Mouse (Mus musculus): Measurements from ENCODE around the gene Plppr3. TPM values are rescaled to one million over a fixed set of nuclear protein-coding genes. Genes with fewer than 3 reads are reported as not detected.
A peak's percentile ranks its signal among the peaks of the same experiment; 100 is the strongest.

The Plppr3 gene
- total and polyA plus RNA-seq, 2 experiments from 2014 or later, result 350 to 539 TPM

DNA sequence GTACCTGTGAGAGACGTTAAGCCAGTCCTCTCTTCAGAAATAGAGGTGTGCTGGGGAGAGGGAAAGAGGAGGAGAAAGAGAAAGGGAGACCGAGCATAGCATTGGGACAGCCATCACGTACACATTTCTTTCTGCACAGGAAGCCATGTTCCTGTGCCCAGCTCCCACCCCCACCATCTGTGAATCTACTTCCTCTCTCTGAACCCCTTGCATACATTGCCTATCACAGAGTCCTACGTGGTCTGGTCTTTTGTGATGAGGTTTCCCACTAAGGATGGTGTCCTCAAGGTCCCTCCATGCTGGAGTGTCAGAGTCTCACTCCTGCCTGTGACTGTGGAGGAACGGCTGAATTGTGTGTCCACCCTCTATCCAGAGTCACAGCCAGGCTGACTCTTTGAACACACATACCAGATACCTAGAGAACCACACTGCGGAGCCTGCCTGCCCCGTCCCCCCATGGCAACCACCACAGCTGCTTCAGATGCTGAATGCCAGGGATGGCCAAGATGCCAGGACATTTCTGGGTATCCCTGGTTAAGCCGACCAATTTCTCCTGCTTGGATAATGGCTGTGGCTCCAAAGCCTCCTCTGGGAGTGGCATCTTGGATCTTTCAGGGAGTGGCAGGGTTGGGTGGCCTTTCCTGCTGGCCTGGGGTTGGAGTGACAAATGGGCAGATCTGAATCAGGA is 24.3 kb downstream of the Plppr3 start:
- TF ChIP-seq CTCF (IDR thresholded peaks at IDR 0.05), result no peak
- Histone ChIP-seq H3K4me2 (ENCODE audit: low read depth, low read length, poor library complexity, severe bottlenecking) (no peak overlapping the region), H3K9me3 (ENCODE audit: low read length) (no peaks in the 10 kb centered on the region), H3K36me3 (ENCODE audit: insufficient read depth, low read length) (no peaks in the 10 kb centered on the region), H3K4me1 (ENCODE audit: insufficient read depth, low read length) (peaks cover 18% of the 10 kb centered on the region), H3K4me3 (ENCODE audit: low read depth, low read length) (no peak overlapping the region), H3K9ac (replicated peaks; ENCODE audit: low read length, poor library complexity, severe bottlenecking) (no peak overlapping the region), H3K27ac (ENCODE audit: low read depth, low read length) (no peak overlapping the region), H3K27me3 (ENCODE audit: insufficient read depth, low read length) (no peaks in the 10 kb centered on the region)
- ATAC-seq (ENCODE audit: low FRiP score) (no peak), DNase-seq (ENCODE audit: low spot score) (no peak)
- WGBS, result 82% methylated on average over 8 of the region's 8 CpGs

DNA sequence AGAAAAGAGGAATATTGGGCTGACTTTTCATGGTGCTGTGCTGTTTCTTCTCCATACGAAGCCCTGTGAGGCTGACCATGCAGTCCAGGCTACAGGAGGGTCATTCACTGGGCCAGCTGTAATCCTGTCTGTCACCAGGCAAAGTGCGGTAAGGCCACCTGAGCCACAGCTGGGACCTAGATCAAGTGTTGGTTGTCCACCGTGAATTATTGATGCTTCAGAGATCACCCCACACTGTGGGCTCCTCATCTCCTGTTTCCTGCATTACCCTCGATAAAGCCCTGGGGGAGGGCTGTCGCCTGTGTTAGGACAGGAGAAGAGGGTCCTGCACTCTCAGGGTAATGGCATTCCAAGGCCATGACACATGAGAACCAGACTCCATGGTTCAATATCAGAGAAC is 27.9 kb downstream of the Plppr3 start:
- Histone ChIP-seq H3K4me3 (ENCODE audit: low read depth, low read length) (no peak overlapping the region), H3K4me1 (ENCODE audit: insufficient read depth, low read length) (peaks cover 3% of the 10 kb centered on the region), H3K4me2 (ENCODE audit: low read depth, low read length, poor library complexity, severe bottlenecking) (no peak overlapping the region), H3K36me3 (ENCODE audit: insufficient read depth, low read length) (no peaks in the 10 kb centered on the region), H3K27me3 (ENCODE audit: insufficient read depth, low read length) (no peaks in the 10 kb centered on the region), H3K9ac (replicated peaks; ENCODE audit: low read length, poor library complexity, severe bottlenecking) (no peak overlapping the region), H3K27ac (ENCODE audit: low read depth, low read length) (no peak overlapping the region), H3K9me3 (ENCODE audit: low read length) (no peaks in the 10 kb centered on the region)
- WGBS, result 73% methylated on average over 5 of the region's 5 CpGs
- no peak for TF ChIP-seq CTCF (IDR thresholded peaks at IDR 0.05)
- no peak for ATAC-seq (ENCODE audit: low FRiP score)
- DNase-seq (ENCODE audit: low spot score), result no peak

DNA sequence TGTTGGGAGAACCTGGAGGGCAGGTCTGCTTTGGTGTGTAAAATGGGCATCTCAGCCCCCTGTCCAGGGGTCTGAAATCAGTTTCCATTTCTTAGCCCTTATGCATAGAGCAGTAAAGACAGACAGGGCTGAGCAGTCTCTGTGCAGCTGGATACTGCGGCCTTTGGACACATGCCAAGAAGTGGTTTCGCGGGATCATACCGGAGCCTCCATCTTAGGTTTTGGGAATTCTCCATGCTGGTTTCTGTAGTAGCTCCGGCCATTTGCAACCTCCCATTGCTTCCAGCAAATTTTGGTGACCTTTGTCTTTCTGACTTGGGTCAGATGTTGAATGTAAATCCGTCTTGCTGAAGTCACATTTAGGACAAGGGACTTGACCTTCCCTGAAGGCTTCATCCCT is 31.0 kb downstream of the Plppr3 start:
- Histone ChIP-seq H3K27ac (ENCODE audit: low read depth, low read length) (no peak overlapping the region), H3K9ac (replicated peaks; ENCODE audit: low read length, poor library complexity, severe bottlenecking) (no peak overlapping the region), H3K4me1 (ENCODE audit: insufficient read depth, low read length) (no peaks in the 10 kb centered on the region), H3K9me3 (ENCODE audit: low read length) (no peaks in the 10 kb centered on the region), H3K4me3 (ENCODE audit: low read depth, low read length) (no peak overlapping the region), H3K36me3 (ENCODE audit: insufficient read depth, low read length) (no peaks in the 10 kb centered on the region), H3K4me2 (ENCODE audit: low read depth, low read length, poor library complexity, severe bottlenecking) (no peak overlapping the region), H3K27me3 (ENCODE audit: insufficient read depth, low read length) (no peaks in the 10 kb centered on the region)
- TF ChIP-seq CTCF (IDR thresholded peaks at IDR 0.05), result no peak
- ATAC-seq (ENCODE audit: low FRiP score), result no peak
- DNase-seq (ENCODE audit: low spot score), result no peak
- WGBS, result 53% methylated on average over 6 of the region's 6 CpGs

DNA sequence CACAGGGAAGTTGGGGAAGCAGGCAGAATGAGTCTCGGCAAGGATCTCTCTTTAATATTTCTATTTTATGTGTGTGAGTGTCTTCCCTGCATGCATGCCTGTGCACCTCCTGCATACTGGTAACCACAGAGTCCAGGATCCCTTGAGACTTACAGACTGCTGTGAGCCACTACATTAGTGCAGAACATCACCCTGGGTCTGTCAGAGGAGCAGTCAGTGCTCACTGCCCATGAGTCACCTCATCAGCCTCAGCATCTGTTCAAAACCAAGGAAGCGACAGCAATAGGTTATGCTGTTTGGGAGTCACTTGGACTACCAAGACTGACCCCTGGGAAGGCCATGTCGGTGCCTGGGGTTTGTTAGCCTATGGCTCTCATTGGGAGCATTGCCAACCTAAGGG is 32.1 kb downstream of the Plppr3 start:
- Histone ChIP-seq H3K27me3 (ENCODE audit: insufficient read depth, low read length) (no peaks in the 10 kb centered on the region), H3K4me1 (ENCODE audit: insufficient read depth, low read length) (no peaks in the 10 kb centered on the region), H3K36me3 (ENCODE audit: insufficient read depth, low read length) (no peaks in the 10 kb centered on the region), H3K9me3 (ENCODE audit: low read length) (no peaks in the 10 kb centered on the region), H3K27ac (ENCODE audit: low read depth, low read length) (no peak overlapping the region), H3K4me3 (ENCODE audit: low read depth, low read length) (no peak overlapping the region), H3K9ac (replicated peaks; ENCODE audit: low read length, poor library complexity, severe bottlenecking) (no peak overlapping the region), H3K4me2 (ENCODE audit: low read depth, low read length, poor library complexity, severe bottlenecking) (no peak overlapping the region)
- no peak for ATAC-seq (ENCODE audit: low FRiP score)
- no peak for DNase-seq (ENCODE audit: low spot score)
- TF ChIP-seq CTCF (IDR thresholded peaks at IDR 0.05), result no peak
- WGBS, result 69% methylated on average over 3 of the region's 3 CpGs

DNA sequence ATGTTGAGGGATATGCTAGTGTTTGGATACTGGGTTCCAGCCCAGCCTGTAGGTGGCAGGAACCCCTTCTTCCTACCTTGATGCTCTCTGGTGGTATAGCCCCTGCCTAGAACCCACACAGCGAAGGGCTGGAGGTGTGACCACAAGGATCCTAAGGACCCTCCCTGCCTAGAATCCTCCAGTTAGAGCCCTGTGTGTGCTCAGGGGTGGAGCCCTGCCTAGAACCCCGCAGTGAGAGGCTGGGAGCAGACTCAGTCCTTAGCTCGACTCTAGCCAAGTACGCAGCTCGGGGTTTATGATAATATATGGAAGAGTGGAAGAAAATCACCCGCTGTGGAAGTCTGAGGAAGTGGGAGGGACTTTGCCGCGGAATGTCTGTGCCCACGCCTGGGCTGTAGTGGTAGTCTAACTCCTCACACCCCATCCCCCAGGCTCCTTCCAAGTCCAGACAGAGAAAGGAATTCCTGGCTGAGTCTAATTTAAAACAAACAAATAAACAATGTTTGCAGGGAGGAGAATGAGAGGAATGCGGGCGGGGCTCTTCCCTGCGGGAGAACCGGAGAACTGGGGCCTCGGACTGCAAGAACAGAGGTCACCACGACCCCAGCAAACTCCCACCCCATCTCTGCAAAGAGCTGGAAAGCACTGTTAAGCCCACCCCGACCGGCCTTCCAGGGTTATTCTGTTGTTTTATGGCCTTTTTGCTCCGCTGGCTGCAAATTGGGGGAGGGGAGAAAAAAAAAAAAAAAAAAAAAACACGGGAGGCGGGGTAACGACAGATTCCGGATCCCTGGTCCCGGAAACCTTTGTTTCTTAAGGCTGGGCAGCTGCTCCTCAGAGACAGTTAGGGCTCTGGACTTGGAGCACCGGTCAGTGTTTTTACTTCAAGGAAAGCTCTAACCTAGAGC is 33.5 kb downstream of the Plppr3 start:
- 2% methylated on average over 23 of the region's 24 CpGs for WGBS
- no peaks in the 10 kb centered on the region for H3K9me3 ChIP-seq (ENCODE audit: low read length)
- H3K27me3 ChIP-seq (ENCODE audit: insufficient read depth, low read length), result no peaks in the 10 kb centered on the region
- no peaks in the 10 kb centered on the region for H3K36me3 ChIP-seq (ENCODE audit: insufficient read depth, low read length)
- peak; percentile 42 for TF ChIP-seq CTCF (IDR thresholded peaks at IDR 0.05)
- DNase-seq (ENCODE audit: low spot score) (peak; percentile 76), ATAC-seq (ENCODE audit: low FRiP score) (peak; percentile 73)
- H3K4me2 ChIP-seq (ENCODE audit: low read depth, low read length, poor library complexity, severe bottlenecking), result peak overlapping the region; percentile 52
- peak overlapping the region; percentile 31 for H3K4me3 ChIP-seq (ENCODE audit: low read depth, low read length)
- H3K4me1 ChIP-seq (ENCODE audit: insufficient read depth, low read length), result no peaks in the 10 kb centered on the region
- H3K27ac ChIP-seq (ENCODE audit: low read depth, low read length), result no peak overlapping the region
- peak overlapping the region; percentile 30 for H3K9ac ChIP-seq (replicated peaks; ENCODE audit: low read length, poor library complexity, severe bottlenecking)

DNA sequence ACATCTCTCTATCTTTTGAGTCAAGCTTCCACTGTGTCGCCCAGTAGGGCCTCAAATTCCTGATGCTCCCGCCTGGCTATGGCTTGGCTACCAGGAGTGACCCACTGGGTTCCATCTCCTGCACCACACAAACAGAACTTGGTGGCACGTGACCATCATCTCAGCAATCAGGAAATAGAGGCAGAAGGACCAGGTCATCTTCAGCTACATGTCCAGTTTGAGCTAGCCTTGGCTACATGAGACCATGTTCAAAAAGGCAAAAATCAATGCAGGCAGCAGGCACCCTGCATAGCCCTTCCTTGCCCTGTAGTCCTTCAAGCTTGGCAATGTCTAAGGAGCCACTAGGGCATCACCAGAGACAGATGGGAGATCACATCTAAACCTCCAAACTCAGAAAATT is 34.3 kb downstream of the Plppr3 start:
- no peak for TF ChIP-seq CTCF (IDR thresholded peaks at IDR 0.05)
- ATAC-seq (ENCODE audit: low FRiP score) (no peak), DNase-seq (ENCODE audit: low spot score) (no peak)
- Histone ChIP-seq H3K4me2 (ENCODE audit: low read depth, low read length, poor library complexity, severe bottlenecking) (no peak overlapping the region), H3K27ac (ENCODE audit: low read depth, low read length) (no peak overlapping the region), H3K4me3 (ENCODE audit: low read depth, low read length) (no peak overlapping the region), H3K4me1 (ENCODE audit: insufficient read depth, low read length) (no peaks in the 10 kb centered on the region), H3K36me3 (ENCODE audit: insufficient read depth, low read length) (no peaks in the 10 kb centered on the region), H3K9ac (replicated peaks; ENCODE audit: low read length, poor library complexity, severe bottlenecking) (no peak overlapping the region), H3K27me3 (ENCODE audit: insufficient read depth, low read length) (no peaks in the 10 kb centered on the region), H3K9me3 (ENCODE audit: low read length) (no peaks in the 10 kb centered on the region)
- WGBS, result 92% methylated on average over 3 of the region's 3 CpGs

Measured in midbrain, postnatal 0 days (tissue).